Mouse (Mus musculus) spleen, adult 2 months (tissue): ENCODE results near the gene Rab43. TPM values are rescaled to one million over a fixed set of nuclear protein-coding genes. Genes with fewer than 3 reads are reported as not detected.

Source experiments
- DNase-seq, 2 experiments: peaks; one replicate each; pipeline versions ENCODE4 v3.0.0 to v3.0.0-alpha.2; 2012 to 2021; ENCODE audit warnings: low spot score in 2 of 2, low read depth in 1 of 2
- H3K27ac ChIP-seq: fragments of 200-500 bp; 2 replicates; pipeline ENCODE4 v1.5.1; 2012; ENCODE audit warnings: low read length, inconsistent platforms; ENCODE audit not compliant: insufficient read depth
- H3K27me3 ChIP-seq: fragments of 200-500 bp; 2 replicates; pipeline ENCODE4 v1.6.1; 2012; ENCODE audit warnings: mild to moderate bottlenecking, moderate library complexity, low read length, inconsistent platforms; ENCODE audit not compliant: control insufficient read depth, insufficient read depth
- H3K36me3 ChIP-seq: fragments of 200-500 bp; 2 replicates; pipeline ENCODE4 v1.6.1; 2012; ENCODE audit warnings: mild to moderate bottlenecking, low read length, inconsistent platforms; ENCODE audit not compliant: control insufficient read depth, insufficient read depth
- H3K4me1 ChIP-seq: fragments of 200-500 bp; 2 replicates; pipeline ENCODE4 v1.6.1; 2011; ENCODE audit warnings: inconsistent platforms; ENCODE audit not compliant: control insufficient read depth, insufficient read depth, insufficient read length
- H3K4me3 ChIP-seq: fragments of 200-500 bp; 2 replicates; pipeline ENCODE4 v1.5.1; 2011; ENCODE audit warnings: mild to moderate bottlenecking, inconsistent platforms; ENCODE audit not compliant: insufficient read depth, insufficient read length; ENCODE audit errors: extremely low read depth
- CTCF ChIP-seq: fragments of 200-500 bp; IDR thresholded peaks from 2 replicates; pipeline ENCODE4 v1.5.1; 2011; ENCODE audit warnings: mild to moderate bottlenecking, inconsistent platforms; ENCODE audit not compliant: insufficient read depth, insufficient read length, insufficient replicate concordance; ENCODE audit errors: extremely low read depth
- POLR2A ChIP-seq: fragments of 200-500 bp; IDR thresholded peaks from 2 replicates; pipeline ENCODE4 v1.6.1; 2011; ENCODE audit warnings: low read depth, low read length, inconsistent platforms
- WGBS: fragments of 180-500 bp; shearing (Covaris S2); methylation state at CpG from one replicate; pipeline ENCODE4 v1.1.7; 2018; 5-methylcytosine and 5-hydroxymethylcytosine counted together
- polyA plus RNA-seq: library from polyadenylated mRNA; depleted of rRNA; stranded (reverse); fragments of >200 nt; gene quantifications from 2 replicates; pipeline ENCODE4 v1.2.3, GENCODE M21; 2012

The Rab43 gene
- polyA plus RNA-seq, 1 experiment, result 102 TPM

DNA sequence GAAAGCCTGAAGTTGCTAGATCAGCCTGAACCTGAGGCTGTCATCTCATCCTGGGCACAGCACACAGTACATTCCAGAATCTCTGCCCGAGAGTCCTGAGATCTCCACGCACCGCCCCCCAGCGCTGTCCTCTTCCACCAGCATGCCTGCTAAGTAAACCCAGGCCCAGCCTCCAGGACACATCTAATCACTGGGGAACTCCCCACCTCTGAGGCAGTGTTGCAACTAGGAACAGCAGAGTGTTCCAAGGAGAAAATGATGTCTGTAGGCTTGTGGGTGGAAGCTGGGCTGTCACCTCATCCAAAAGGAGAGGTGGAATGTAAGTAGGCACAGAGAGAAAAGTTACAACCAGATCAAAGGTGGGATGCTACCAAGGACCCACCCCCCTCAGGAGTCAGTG lies 56.8 kb downstream of the Rab43 start:
- no peaks in the 10 kb centered on the region for H3K27me3 ChIP-seq
- WGBS, result 96% methylated on average over 4 of the region's 4 CpGs
- no peak overlapping the region for H3K4me3 ChIP-seq
- H3K4me1 ChIP-seq, result no peaks in the 10 kb centered on the region
- no peak for TF ChIP-seq POLR2A
- no peak for TF ChIP-seq CTCF
- H3K27ac ChIP-seq, result no peak overlapping the region
- no peaks in the 10 kb centered on the region for H3K36me3 ChIP-seq
- DNase-seq, result no peak

DNA sequence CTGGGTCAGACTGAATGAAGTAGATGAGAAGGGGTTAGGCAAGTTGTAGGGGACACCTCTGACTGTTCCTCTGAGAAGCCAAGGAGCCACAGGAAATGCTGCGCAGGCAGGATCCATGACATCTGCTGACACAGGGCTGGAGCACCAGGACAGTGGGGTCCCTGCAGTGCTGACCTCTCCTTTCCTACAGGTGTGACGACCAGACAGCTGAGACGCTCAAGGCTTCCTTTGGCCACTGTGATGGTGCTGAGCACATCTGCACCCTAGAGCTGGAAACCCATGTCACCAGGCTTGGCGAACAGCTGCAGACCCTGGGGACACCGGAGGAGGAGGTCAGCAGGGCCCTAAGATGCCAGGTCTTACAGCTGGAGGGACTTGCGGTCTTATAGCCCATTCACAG lies 60.4 kb downstream of the Rab43 start:
- Histone ChIP-seq H3K36me3 (no peaks in the 10 kb centered on the region), H3K4me3 (no peak overlapping the region), H3K27ac (no peak overlapping the region), H3K4me1 (no peaks in the 10 kb centered on the region), H3K27me3 (no peaks in the 10 kb centered on the region)
- no peak for TF ChIP-seq POLR2A
- TF ChIP-seq CTCF, result no peak
- DNase-seq, result no peak
- 85% methylated on average over 6 of the region's 6 CpGs for WGBS

DNA sequence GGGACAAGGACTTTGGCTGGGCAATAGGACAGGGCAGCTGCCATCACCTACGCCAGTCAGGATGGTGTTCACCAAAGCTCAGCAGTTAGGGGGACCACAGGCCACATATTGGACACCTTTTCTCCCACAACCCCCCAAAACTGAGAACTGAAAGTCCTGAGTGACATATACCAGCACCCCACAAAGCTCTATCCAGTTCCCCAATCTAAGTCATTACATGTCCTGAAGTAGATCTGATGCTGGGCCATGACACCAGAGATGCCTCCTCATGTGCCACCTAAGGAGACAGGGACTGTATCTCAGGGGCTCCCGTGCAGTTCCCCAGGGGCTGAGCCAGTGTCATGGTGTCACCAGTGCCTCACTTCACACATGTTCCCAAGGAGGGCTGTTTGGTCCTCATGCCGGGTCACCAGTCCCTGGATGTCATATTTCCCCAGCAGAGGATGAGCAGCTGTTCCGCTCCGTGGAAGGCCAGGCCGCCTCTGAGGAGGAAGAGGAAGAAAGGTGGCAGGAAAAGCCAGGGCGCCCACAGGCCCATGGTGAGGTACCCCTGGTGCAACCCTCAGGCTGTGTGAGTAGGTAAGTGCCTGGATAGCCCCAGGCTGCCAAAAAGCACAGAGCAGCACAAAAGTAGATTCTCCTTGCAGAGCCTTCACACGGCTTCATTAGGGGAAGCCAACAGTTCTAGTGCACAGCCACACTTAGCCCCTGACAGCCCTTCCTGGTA lies 61.6 kb downstream of the Rab43 start:
- H3K36me3 ChIP-seq, result no peaks in the 10 kb centered on the region

DNA sequence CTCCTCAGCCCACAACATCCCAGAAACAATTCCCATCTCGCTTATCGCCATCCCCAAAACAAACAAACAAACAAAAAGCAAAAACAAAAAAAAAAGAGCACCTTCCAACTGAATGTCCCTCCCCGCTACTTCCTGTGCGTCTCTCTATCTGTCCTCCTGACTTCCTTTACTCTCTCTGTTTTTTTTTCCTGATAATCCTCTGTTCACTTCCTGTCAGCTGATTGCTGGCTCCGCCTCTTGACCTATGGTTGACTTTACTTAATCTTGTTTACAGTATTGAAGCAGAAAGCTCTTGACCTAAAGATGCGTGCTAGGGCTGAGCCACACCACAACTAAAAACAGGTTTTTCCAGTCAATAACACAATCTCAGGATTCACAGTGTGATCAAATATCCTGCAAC lies 63.4 kb downstream of the Rab43 start:
- H3K4me3 ChIP-seq, result no peak overlapping the region
- no peak for TF ChIP-seq POLR2A
- TF ChIP-seq CTCF, result no peak
- no peak overlapping the region for H3K27ac ChIP-seq
- H3K36me3 ChIP-seq, result no peaks in the 10 kb centered on the region
- no peaks in the 10 kb centered on the region for H3K4me1 ChIP-seq
- WGBS, result 84% methylated on average over 6 of the region's 6 CpGs
- H3K27me3 ChIP-seq, result no peaks in the 10 kb centered on the region
- no peak for DNase-seq

More for the DNA sequence above, 61.6 kb downstream of the Rab43 start:
- TF ChIP-seq POLR2A (no peak), CTCF (no peak)
- 36% methylated on average over 8 of the region's 8 CpGs for WGBS
- Histone ChIP-seq H3K27ac (no peak overlapping the region), H3K27me3 (no peaks in the 10 kb centered on the region), H3K4me3 (no peak overlapping the region), H3K4me1 (no peaks in the 10 kb centered on the region)
- no peak for DNase-seq

DNA sequence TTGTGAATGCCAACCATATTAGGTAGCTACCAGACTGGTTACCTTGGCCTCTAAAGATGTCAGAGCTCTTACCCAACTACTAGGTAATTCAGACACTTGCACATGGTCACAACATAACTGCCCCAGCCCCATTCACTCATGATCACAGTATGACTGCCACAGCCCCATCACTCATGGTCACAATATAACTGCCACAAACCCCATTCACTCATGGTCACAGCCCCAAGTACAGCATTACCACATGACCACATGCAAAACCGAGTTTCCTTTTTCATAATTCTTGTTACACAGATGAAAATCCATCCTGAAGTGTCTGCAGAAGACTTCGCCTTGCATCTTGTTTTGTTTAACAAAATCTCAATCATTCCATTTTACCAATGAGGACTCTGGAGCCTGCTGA lies 63.9 kb downstream of the Rab43 start:
- no peaks in the 10 kb centered on the region for H3K36me3 ChIP-seq
- 28% methylated on average over 2 of the region's 2 CpGs for WGBS

DNA sequence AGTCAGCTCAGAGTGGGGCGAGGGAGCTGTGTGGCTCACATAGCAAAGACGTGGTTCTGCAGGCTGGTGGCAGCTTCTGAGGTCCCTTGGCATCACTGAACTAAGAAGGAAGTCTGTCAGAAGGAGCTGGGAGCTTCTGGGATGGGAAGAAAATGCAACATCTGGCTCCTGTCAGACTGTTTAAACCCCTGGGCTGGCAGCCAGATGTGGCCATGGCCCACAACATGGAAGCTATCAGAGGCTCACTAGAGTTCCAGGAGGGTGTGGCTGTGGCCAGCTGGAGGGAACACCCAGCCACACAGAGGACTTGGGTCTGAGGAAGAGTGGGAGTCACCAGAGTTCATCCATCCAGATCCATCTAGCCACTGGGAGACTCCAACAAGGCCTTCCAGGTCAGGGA lies 65.1 kb downstream of the Rab43 start:
- no peak for DNase-seq
- no peak for TF ChIP-seq POLR2A
- TF ChIP-seq CTCF, result no peak
- Histone ChIP-seq H3K4me1 (no peaks in the 10 kb centered on the region), H3K27ac (no peak overlapping the region), H3K27me3 (no peaks in the 10 kb centered on the region), H3K36me3 (no peaks in the 10 kb centered on the region), H3K4me3 (no peak overlapping the region)
- WGBS, result 76% methylated on average over 2 of the region's 2 CpGs

More for the DNA sequence above, 63.9 kb downstream of the Rab43 start:
- TF ChIP-seq CTCF (no peak), POLR2A (no peak)
- DNase-seq, result no peak
- Histone ChIP-seq H3K4me3 (no peak overlapping the region), H3K4me1 (no peaks in the 10 kb centered on the region), H3K27ac (no peak overlapping the region), H3K27me3 (no peaks in the 10 kb centered on the region)

DNA sequence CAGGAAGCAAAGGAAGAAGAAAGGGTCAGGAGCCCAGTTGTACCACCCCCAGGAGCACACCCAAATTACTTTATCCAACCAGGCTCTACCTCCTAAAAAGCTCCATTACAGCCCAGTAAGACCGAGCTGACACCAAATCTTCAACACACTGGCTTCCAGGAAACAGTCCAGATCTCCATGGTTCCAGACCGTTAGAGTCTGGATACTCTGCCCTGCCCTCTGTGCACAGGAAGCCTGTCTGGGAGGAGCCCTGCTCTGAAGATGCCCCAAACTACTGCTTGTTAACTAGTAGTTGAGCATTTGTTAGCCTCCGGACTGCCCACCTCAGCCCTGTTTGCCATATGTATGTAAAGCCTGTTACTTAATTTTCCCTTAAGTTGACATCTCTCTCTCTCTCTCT lies 65.9 kb downstream of the Rab43 start:
- whole genome bisulfite sequencing, result 63% methylated on average over 3 of the region's 3 CpGs
- no peaks in the 10 kb centered on the region for H3K36me3 ChIP-seq
- no peaks in the 10 kb centered on the region for H3K4me1 ChIP-seq
- H3K4me3 ChIP-seq, result no peak overlapping the region
- H3K27me3 ChIP-seq, result no peaks in the 10 kb centered on the region
- H3K27ac ChIP-seq, result no peak overlapping the region
- DNase-seq, result no peak
- TF ChIP-seq CTCF, result no peak
- TF ChIP-seq POLR2A, result no peak
